Mouse (Mus musculus) splenic B cell, adult 2 months (primary cell): ENCODE data around the gene Arl4a.

ENCODE experiments used
- DNase-seq: peaks from one replicate; pipeline ENCODE4 v3.0.0-alpha.2; 2011; ENCODE audit warnings: low read depth, low spot score
- H3K27me3 ChIP-seq: 2 replicates; pipeline ENCODE4 v1.6.1; 2012; ENCODE audit warnings: mild to moderate bottlenecking, low read length, moderate library complexity, mixed read lengths; ENCODE audit not compliant: control insufficient read depth, poor library complexity, insufficient read depth, severe bottlenecking
- H3K36me3 ChIP-seq: 2 replicates; pipeline ENCODE4 v1.6.1; 2012; ENCODE audit warnings: mild to moderate bottlenecking, low read length, moderate library complexity, mixed read lengths; ENCODE audit not compliant: control insufficient read depth, poor library complexity, insufficient read depth, severe bottlenecking

Gene Arl4a

DNA sequence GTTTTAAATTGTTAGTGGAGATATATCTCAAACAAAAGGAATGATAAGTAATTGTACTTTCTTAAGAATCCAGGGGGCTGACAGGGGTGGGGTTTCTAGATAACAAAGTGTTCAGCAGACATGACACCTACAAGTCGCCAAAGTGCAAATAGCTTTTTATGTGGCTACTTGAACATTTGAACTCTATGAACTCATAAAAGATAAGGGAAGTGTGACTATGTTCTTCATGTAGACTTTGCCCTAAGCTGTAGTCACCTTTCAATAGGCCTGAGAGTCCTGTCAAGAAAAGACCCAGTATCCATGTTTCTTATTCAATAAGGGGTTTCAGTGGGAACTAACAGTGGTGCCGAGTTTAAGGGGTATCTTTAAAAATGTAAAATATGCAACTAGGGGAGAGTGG lies 13.9 kb downstream of the Arl4a start:
- no peaks in the 10 kb centered on the region for H3K36me3 ChIP-seq
- no peaks in the 10 kb centered on the region; the same call in 1 of the 2 replicates for H3K27me3 ChIP-seq
- DNase-seq, result no peak

DNA sequence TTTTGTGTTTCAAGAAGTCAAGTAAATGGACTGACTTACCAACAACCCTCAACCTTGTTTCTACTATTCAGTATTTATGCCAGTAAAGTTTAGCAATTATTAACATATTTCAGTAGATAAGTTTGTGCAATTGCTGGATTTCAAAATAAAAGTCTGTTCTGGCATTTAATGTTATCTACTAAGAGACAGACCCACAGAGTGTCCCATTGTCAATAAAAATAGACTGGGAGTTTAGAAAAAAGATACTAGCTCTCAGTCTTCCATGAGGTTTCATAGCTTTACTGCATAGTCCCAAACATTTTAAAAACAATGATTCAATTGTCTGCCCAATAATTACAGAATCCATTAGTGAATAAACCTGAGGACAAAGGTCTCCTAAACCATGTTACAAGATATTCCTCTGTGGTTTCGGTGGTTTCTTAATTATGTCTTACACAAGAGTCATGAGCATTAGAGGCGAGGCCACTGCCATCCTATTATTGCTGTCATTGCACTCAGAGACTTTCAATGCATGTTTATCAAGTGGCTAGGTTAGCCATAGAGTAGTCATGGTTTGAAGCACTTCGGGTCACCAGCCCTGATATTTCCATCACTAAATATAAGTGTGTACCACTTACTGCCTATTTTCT lies 14.7 kb downstream of the Arl4a start:
- Histone ChIP-seq H3K27me3 (no peaks in the 10 kb centered on the region; the same call in 1 of the 2 replicates), H3K36me3 (no peaks in the 10 kb centered on the region)
- DNase-seq, result no peak

DNA sequence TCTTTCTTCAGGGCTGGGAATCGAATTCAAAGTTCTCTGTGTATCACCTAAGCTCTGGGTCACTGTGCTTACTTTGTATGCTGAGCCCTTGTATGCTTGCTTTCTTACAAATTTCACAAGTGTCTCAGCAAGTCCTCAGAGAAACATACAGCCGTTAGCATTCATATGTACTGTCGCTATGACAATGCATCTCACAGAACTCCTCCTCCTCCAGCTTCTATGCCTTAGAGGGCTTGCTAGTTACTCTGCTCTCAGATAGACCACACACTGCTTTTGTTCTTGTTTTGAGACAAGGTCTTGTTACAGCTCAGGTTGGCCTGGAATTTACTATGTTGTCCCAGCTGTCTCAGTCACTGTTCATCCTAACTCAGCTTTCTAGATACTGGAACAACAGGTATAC lies 15.5 kb downstream of the Arl4a start:
- no peak for DNase-seq
- Histone ChIP-seq H3K27me3 (no peaks in the 10 kb centered on the region; the same call in 1 of the 2 replicates), H3K36me3 (no peaks in the 10 kb centered on the region)

DNA sequence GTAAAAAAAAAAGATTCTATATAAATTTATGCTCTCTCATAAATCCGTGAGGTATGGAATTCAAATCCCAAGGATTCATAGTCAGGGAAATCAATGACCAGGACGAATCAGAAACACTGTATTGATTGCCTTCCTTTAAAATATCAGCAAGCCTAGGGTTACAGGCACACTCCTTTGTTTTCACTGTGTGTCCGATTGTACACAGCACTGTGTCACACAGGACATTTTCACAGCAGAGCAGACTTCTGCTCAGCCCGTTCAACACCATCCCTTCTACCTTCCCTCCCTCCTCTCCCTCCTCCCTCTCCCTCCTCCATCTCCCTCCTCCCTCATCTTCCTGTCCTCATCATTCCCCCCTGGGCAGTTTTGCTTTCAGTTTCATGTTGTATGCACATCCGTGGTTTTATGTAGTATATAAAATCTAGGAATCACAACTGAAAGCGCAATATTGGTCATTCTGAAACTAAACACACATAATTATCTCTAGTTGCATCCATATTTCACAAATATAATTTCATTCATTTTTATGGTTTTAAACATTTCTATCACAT lies 19.8 kb downstream of the Arl4a start:
- DNase-seq, result peak; percentile 36
- no peaks in the 10 kb centered on the region for H3K36me3 ChIP-seq
- no peaks in the 10 kb centered on the region; the same call in 1 of the 2 replicates for H3K27me3 ChIP-seq

DNA sequence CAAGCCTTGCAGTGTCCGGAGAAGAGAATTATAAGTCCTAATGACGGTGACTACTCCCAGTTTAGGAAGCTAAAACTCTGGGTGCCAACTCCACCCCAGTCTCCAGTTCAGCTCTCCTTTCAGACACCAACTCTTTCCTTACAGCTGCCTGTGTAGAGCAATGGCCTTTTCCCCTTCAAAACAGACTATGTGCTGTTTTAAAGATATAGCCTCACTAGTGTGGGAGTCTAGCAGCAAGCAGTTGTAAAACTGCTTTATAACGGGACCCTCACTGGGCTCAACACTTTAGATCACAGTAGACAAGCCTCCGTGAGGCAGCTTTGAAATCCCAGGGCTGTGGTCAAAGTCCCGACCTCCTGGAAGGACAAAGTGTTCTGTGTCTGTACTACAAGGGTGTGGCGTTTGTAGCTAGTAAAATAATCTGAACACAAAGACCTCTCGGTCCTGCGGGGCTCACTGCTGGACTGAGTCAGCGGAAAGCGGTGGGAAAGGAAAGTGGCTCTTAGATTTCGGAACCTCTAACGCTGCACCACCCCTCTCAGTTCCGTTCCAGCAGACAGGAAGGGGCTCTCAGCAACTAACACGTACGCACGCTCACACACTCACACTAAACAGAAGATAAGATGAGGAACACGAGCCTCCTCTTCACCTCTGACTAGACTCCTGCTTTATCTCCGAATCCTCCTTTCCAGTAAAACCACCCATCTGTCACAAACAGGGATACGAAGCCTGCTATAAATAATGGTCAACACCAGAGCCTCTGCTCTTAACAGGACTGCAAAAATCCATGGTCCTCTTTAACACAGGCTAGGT lies 21.0 kb downstream of the Arl4a start:
- Histone ChIP-seq H3K27me3 (no peaks in the 10 kb centered on the region; the same call in 1 of the 2 replicates), H3K36me3 (no peaks in the 10 kb centered on the region)
- DNase-seq, result peak; percentile 57

DNA sequence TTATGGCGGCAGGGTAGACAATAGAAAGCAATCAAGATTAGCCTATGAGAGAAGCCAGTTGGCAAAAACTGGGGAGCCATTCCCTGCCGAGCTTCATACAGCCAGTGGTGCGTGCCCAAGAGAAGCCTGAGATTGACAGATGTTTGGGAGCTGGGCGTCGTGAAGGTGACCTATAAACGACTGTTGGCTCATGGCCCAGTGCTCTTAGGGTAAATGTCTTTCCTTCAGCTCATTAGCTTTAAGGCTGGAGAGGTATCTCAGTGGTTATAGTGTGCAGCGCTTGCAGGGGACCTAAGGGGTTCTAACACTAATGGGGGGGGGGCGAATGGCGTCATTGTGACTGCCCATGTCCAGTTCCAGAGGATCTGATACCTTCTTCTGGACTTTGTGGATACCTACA lies 21.8 kb downstream of the Arl4a start:
- DNase-seq, result no peak
- H3K27me3 ChIP-seq, result no peaks in the 10 kb centered on the region; the same call in 1 of the 2 replicates

DNA sequence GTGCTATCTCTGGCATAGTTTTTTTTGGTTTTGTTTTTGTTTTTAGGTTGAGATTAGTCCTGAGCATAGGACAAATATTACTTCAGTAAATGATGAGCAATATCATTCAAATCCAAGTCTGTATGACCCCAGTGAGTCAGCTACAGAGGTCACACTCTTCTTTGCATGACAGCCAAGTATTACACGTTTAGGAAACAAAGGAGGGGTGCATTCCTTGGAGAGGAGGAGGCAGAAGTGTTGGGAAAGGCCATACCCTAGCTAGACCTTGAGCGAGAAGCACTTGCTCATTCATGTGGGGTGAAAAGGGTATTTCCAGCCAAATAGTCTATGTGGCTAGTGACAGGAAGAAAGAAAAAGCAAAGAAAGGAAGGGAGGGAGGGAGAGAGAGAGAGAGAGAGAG lies 28.0 kb downstream of the Arl4a start:
- no peak for DNase-seq
- no peaks in the 10 kb centered on the region for H3K36me3 ChIP-seq
- H3K27me3 ChIP-seq, result no peaks in the 10 kb centered on the region

More for the DNA sequence above, 21.8 kb downstream of the Arl4a start:
- H3K36me3 ChIP-seq, result no peaks in the 10 kb centered on the region

- DNase-seq, result no peak
- no peaks in the 10 kb centered on the region for H3K27me3 ChIP-seq
- H3K36me3 ChIP-seq, result no peaks in the 10 kb centered on the region
Measured at GRCm38 (mm10) chr12:40008459-40008858, 29.4 kb downstream of the Arl4a start.

DNA sequence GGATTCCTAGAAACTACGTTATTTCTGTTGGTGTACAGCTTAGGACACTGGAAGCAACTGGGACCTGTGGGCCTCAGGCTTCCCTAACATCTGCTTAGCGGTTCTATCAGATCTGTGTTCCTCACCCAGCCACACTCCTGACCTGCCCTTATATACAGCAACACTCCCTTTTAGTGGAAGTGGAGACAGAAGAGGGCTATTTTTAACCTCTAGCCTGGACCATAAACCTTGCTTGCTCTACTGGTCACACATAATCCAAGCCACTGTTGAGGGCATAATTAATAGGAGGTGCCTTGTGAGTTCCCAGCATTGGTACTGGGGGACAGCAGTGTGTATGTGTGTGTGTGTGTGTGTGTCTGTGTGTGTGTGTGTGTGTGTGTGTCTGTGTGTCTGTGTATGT lies 33.1 kb downstream of the Arl4a start:
- no peak for DNase-seq
- Histone ChIP-seq H3K27me3 (no peaks in the 10 kb centered on the region), H3K36me3 (no peaks in the 10 kb centered on the region)

DNA sequence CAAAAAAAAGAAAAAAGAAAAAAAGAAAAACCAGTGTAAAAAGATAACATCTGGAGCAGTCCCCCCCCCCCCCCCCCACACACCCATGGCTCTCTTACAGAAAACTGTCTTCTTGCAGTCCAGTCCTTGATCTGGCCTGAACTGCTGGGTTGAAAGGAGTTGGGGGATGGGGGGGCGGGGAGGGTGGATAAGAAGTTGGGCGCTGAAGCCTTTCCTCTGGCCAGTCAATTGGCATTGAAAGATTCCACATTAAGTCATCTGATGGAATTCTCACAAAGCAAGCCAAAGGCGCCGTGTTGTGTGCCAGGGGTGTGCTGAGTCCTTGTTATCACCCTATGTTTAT lies 39.0 kb downstream of the Arl4a start:
- no peak for DNase-seq
- Histone ChIP-seq H3K36me3 (no peaks in the 10 kb centered on the region), H3K27me3 (no peaks in the 10 kb centered on the region)

DNA sequence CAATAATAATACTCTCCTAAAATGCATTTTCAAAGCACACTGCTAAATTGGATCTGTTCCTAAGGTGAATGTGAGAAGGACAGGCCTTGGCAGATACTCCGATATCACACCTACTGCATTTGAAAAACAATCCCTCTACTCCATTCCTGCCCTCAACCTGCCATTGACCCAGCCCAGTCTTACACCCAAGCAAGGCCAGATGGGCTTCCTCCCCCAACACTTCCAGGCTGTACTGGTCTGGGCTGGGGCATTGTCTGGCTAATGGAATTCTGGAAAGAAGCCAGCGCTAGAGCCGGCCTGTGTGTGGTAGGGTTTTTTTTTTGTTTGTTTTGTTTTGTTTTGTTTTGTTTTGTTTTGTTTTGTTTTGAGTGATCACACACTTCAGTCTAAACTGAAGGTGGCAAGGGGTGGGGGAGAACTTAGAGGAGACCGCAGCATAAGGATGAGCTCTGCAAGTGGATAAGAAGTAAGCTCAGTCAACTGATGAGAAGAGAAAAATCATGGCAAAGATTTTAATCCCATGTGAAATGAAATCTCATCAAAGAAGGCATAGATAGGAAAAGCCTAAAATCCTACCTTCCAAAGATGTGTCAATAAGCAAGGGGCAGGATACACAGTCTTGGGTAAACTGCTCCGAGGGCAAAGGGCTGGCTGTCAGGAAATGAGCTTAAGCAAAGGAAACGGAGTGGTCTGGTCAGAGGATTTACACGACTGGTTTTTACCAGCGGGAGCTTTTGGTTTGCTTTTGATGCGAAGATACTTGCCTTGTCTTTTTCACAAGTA lies 39.6 kb downstream of the Arl4a start:
- no peaks in the 10 kb centered on the region for H3K27me3 ChIP-seq
- H3K36me3 ChIP-seq, result no peaks in the 10 kb centered on the region
- no peak for DNase-seq

- no peak for DNase-seq
- no peaks in the 10 kb centered on the region for H3K27me3 ChIP-seq
- no peaks in the 10 kb centered on the region for H3K36me3 ChIP-seq
Measured at GRCm38 (mm10) chr12:39997651-39998050, 40.2 kb downstream of the Arl4a start.

GRCm38 (mm10) chr12:39996015-39996414 lies 41.8 kb downstream of the Arl4a start:
- DNase-seq, result no peak
- H3K36me3 ChIP-seq, result no peaks in the 10 kb centered on the region
- no peaks in the 10 kb centered on the region for H3K27me3 ChIP-seq

DNA sequence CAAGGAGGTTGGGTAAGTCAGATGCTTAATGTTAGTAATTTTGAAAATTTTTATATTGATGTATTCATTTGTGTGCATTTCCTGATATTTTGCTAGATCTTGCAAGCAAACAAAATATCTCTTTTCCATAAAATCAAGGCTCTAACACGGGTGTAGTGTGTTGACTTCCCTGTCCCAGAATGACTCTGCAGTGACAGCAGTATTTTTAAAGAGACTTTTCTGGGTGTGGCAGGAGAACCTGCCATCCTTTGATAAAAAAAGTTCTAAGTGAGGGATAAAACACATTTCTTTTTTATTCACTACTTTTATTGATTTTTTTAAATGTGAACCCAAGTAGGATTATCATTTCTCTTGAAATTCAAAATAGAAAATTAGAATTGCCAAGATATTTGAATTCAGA lies 42.2 kb downstream of the Arl4a start:
- DNase-seq, result no peak
- H3K36me3 ChIP-seq, result no peaks in the 10 kb centered on the region
- H3K27me3 ChIP-seq, result no peaks in the 10 kb centered on the region
